Mouse (Mus musculus) frontal cortex, postnatal 14 days (tissue): ENCODE results near the gene Sptlc2.

ENCODE experiments used
- DNase-seq, 2 experiments: peaks; one replicate each; pipeline ENCODE4 v3.0.0; 2022; ENCODE audit warnings: low spot score in 2 of 2

Gene Sptlc2

GRCm38 (mm10) chr12:87388122-87388774, at the start of gene Sptlc2:
Sptlc2 (minus strand) TSS chr12:87388355.
- peak; percentile 99 for DNase-seq

GRCm38 (mm10) chr12:87428885-87429284, 40.7 kb upstream of the Sptlc2 start:
- no peak for DNase-seq

GRCm38 (mm10) chr12:87428295-87428694, 40.1 kb upstream of the Sptlc2 start:
- DNase-seq = no peak

GRCm38 (mm10) chr12:87426354-87427031, 38.3 kb upstream of the Sptlc2 start:
- no peak for DNase-seq

- DNase-seq = no peak
Observed at GRCm38 (mm10) chr12:87424516-87424915, 36.4 kb upstream of the Sptlc2 start.

- DNase-seq = no peak
Observed at GRCm38 (mm10) chr12:87423700-87424099, 35.5 kb upstream of the Sptlc2 start.

- no peak for DNase-seq
Observed at GRCm38 (mm10) chr12:87421708-87422507, 33.8 kb upstream of the Sptlc2 start.

GRCm38 (mm10) chr12:87419974-87420485, 31.9 kb upstream of the Sptlc2 start:
- no peak for DNase-seq

GRCm38 (mm10) chr12:87418921-87419320, 30.8 kb upstream of the Sptlc2 start:
- peak; percentile 15 to 28 for DNase-seq

- DNase-seq = peak in 1 of 2 experiments; percentile 32
Observed at GRCm38 (mm10) chr12:87416690-87417089, 28.5 kb upstream of the Sptlc2 start.

GRCm38 (mm10) chr12:87415358-87415757, 27.2 kb upstream of the Sptlc2 start:
- DNase-seq = no peak

GRCm38 (mm10) chr12:87413179-87413790, 25.1 kb upstream of the Sptlc2 start:
- DNase-seq = peak in 1 of 2 experiments; percentile 67

GRCm38 (mm10) chr12:87410999-87411398, 22.8 kb upstream of the Sptlc2 start:
- no peak for DNase-seq

GRCm38 (mm10) chr12:87409123-87409522, 21.0 kb upstream of the Sptlc2 start:
- DNase-seq = no peak

GRCm38 (mm10) chr12:87407869-87408605, 19.9 kb upstream of the Sptlc2 start:
- DNase-seq = no peak

- DNase-seq = no peak
Observed at GRCm38 (mm10) chr12:87405721-87406120, 17.6 kb upstream of the Sptlc2 start.

- no peak for DNase-seq
Observed at GRCm38 (mm10) chr12:87405165-87405564, 17.0 kb upstream of the Sptlc2 start.

GRCm38 (mm10) chr12:87401883-87402282, 13.7 kb upstream of the Sptlc2 start:
- no peak for DNase-seq

GRCm38 (mm10) chr12:87399119-87399819, 11.1 kb upstream of the Sptlc2 start:
- DNase-seq = no peak

- no peak for DNase-seq
Observed at GRCm38 (mm10) chr12:87397811-87398417, 9.8 kb upstream of the Sptlc2 start.
